Mouse (Mus musculus): ENCODE data around the gene Slc17a8.

The Slc17a8 gene

GRCm38 (mm10) chr10:89525823-89526222 lies 95.2 kb downstream of the Slc17a8 start:
- CTCF ChIA-PET, result no interaction called here
